Mouse (Mus musculus): ENCODE results near the gene Pard6b.

- TF ChIP-seq POLR2A (IDR thresholded peaks at IDR 0.05; ENCODE audit: insufficient read depth, low read length) (no peak), CTCF (IDR thresholded peaks at IDR 0.05; ENCODE audit: low read depth, low read length) (no peak)
Observed at GRCm38 (mm10) chr2:168054142-168054541, 26.7 kb upstream of the Pard6b start.
